Mouse (Mus musculus) urinary bladder, postnatal 4 days (tissue): ENCODE measurements around the gene Prdm1.

ENCODE experiments used
- DNase-seq, 2 experiments: peaks; one replicate each; pipeline ENCODE4 v3.0.0; 2021 to 2022; ENCODE audit warnings: low spot score in 2 of 2

Prdm1 gene

DNA sequence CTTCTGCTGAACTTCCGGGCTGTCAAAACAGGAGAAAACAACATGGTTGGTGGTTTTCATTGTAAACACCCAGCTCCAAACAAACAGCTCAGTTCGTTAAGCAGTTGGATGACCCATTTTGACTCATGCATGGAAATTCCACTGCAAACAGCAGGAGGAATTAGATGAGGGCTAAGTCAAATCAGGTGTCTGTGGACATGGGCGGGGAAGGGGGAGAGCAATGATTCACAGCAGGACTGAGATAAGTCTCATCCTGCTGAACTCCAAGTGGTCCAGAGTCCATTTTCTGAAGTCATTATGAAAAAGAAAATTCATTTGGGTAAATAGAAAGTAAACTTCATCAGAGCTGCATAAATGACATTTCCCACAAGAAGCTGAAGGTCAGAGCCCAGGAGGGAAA, 108.1 kb downstream of the Prdm1 start:
- DNase-seq: no peak

DNA sequence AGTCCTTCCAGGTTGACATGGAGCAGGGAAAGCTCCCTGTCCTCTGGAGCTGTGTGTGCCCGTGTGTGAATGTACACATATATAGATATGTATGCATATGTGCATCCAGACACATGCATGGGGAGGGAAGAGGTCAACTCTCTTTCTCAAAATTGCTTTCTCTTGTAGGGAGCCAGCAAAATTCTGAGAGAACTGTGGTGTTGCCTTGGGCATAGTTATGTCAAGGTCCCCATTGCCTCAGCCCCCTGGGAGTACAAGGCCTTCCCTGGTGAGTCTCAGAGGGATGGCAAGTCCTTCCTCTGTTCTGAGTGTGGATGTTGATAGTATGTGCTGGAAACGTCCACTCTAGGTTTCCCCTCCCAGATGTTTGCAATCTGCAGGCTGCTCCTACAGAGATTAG, 109.4 kb downstream of the Prdm1 start:
- no peak for DNase-seq

DNA sequence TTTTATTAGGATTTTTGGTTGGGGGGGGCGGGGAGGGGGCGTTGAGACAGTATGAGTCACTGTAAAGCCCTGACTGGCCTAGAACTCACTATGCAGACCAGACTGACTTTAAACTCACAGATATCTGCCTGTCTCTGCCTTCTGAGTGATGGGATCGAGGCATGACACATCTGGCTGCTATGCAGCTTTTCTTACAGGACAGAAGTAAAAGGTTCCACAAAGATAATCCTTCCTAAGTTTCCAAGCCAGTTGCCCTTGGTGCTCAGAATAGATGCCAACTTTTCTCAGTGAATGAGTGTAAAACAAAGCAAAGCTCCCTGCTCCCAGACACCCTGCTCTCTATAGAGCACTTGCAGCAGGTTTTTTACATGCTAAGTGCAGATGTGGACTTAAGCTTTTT, 112.7 kb downstream of the Prdm1 start:
- DNase-seq: no peak

DNA sequence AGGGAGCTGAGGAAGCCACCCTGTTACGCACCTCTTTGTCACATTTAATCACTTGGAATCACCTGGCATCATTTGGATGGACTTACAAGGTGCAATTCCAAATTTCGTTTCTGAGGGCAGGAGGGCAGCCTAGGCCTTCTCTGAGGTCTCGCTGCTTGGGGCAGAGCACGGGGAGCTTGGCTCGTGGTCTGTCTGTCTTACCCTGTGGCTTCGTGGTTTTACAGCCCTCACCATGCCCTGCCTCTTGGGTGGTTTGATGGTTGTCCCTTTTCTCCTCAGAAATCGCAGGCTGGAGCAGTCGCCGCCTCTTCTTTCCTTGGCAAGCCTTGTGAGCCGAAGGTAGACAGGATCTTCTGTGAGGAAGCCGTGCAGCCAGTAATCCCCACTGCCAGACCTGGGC, 118.3 kb downstream of the Prdm1 start:
- no peak for DNase-seq

DNA sequence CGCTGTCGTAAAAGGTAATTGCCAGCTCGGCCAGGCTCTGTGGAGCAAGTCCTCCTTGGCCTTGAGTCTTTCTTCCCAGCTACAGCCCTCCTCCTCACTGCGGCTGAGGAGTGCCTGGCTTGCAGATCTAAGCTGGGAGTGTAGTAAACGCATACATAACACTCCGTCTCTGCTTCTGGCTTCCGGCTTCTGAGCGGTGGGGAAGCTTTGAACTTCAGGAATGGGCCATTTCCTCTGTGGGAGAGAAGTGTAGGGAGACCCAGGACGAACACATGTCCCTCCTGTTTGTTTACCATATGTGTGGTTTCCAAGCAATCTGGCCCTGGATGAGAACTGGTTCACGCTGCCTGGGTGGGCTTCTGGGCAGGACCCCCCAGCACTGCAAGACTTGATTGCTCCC, 119.2 kb downstream of the Prdm1 start:
- no peak for DNase-seq

DNA sequence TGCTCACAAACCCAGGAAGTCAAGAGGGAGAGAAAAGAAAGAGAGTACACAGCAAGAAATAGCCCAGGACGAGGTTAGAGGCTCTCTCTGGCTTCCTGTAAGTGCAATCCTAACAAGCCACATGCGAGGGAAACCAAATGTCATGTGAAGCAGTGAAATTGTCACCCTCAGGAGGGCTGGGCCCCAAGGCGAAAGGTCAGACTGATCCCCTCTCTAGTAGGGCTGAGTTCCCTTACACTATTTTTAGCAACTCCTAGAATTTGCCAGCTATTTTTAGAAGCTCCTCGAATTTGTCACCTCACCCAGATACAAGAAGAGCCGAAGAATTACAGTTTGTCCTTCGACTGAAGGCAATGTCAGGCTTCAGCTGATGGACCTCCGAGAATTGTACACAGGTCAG, 124.9 kb downstream of the Prdm1 start:
- no peak for DNase-seq

DNA sequence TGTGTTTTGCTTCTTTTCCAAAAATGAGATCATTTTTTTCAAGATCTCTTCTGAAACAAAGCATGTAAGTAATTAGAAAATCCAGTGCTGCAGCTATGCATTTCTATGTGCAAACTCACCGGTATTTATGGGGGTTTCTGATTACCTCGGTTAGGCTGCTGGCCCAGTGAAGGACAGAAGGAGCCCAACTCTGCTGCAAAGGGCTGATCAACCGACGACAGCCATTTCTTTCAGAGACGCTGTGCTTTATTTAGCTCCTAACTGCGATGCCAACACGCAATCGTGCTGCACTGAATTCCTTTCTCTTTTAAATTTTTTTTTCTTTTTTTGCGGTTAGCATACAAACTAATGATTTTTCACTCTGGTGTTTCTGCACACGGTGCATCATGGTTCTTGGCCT, 126.7 kb downstream of the Prdm1 start:
- no peak for DNase-seq

DNA sequence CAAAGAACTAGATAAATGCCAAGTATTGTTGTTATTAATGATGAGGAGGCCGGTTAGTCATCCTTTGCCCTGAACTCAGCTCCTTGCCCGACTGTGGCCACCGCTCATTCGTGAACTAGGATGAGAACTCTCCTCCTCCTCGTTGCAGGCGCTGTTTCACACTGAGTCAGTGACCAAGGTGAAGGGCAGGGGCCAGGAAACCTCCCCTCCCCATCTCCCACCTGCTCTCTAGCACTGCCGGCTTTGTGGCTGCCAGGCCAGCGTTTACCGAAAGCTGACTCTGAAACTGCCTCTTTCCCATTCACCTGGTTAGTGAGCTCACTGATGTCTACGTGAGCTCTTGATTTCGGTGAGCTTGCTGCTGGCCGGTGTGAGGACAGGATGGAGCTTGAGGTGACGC, 127.7 kb downstream of the Prdm1 start:
- DNase-seq: no peak

DNA sequence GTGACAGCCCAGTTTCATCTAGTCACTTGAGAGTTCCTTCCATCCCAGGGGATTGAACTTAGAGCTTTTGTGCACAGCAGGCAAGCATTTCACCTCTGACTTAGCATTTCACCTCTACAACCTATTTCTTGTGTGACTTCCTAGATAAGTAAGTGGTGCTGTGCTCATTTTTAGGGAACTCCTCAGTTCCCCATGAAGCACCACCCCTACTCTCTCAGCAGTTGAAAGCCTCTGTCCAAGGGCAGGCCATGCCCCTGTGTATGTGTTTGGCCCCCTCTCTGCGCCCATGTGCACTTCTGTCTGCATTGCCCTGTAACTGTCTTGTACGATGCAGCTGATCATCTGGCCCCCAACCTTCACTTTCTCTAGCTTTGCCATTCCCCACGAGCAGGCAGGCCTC, 128.2 kb downstream of the Prdm1 start:
- DNase-seq: no peak

DNA sequence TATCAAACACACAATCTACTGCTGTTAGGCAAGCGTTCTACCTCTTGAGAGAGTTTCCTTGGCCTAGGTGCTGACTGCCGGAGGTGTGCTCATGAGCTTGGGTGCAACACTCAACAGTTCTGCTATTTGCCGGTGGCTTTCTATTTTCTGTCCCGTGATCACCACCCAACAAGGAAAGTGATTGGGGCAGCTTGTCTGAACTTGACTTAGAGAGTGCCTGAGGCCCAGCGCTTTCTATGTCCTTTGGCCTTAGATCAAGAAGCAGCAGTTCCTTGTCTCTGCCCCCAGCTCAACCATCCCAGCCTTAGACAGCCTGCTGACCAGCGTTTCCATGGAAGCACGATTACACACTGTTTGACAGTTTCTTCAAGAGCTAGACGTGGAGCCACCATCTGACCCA, 135.4 kb downstream of the Prdm1 start:
- no peak for DNase-seq

DNA sequence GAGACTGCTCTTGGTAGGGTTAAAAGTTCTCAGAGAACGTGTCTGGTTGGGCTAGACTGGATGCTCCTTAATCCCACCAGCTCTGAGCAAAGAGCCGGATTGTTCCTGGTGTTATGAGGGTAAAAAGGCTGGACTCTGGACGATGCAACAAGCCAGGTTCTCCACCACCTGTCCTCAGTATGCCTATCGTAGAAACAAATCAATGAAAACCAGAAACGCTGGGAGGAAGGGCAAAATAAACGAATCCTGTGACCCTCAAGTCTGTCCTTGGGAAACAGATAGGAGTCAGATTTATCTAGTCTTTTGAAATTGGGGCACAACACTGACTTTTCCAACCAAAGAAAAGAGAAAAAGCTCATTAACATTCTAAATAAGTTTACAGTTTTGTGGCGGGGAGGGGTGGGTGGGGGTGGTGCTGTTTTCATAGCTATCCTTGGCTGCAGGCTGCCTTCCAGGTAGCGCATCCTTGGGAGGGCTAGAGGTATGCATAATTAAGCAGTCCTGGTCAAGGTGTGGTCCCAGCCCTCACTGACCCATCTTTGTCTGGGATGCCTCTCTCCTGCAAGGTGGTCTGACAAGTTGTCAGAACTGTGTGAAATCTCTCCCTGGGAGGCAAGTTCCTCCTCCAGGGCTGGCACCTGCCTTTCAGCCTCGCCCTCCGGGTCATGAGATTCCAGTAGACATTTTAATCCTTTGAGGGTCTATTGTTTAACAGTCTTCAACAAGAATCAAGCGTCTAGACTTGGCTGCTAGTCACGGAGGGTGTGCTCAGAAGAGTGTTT, 136.6 kb downstream of the Prdm1 start:
- no peak for DNase-seq

DNA sequence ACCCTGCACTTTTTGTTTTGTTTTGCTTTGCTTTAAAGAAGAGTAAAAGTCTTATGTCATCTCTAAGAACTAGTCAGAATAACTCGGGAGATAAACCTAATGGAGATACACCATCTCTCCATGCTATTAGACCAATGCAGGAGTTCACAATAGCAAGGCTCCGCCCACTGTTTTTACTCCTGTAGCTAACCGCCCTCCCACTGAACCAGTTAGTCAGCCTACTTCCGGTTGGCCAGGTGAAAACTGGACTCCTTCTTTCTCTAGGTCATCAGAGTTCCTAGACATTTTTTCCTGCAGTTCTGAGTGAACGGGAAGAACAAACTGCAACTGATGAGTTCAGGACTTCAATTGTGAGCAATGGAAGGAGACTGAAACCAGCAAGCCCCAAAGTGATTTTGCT, 138.0 kb downstream of the Prdm1 start:
- no peak for DNase-seq

DNA sequence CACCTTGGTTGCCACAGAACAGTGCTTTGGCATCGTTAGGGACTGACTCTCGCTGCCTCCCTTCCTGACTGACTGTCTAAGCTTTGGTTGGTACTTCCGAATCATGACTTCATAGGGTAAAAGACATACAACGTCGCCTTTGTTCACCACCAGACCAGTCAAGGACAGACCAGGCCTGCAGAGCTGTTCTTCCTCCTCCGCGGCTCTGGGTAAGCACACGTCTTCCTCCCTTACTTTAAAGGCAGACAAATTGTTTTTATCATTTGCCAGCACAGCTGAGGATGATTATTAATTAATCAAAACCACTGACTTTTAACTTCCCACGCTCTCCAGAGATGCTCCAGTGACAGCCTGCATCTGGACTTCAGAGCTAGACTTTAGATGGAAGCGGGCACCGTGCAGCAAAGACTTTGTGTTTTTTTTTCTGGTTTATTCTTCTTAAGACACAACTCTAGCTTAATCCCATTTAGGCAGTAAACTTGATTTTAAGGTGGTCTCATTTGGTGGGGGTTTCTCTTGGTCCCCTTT, 139.5 kb downstream of the Prdm1 start:
- no peak for DNase-seq
